Mouse (Mus musculus) liver, embryonic 18 days (tissue): ENCODE results near the gene Lmo1. TPM values are rescaled to one million over a fixed set of nuclear protein-coding genes. Genes with fewer than 3 reads are reported as not detected.

Experiments
- polyA plus RNA-seq: library from polyadenylated mRNA; depleted of rRNA; stranded (reverse); fragments of >200 nt; gene quantifications from 2 replicates; pipeline ENCODE4 v1.2.3, GENCODE M21; 2012; rRNA removed

Gene Lmo1
- 1.3 and 1.8 TPM in 2 replicates for polyA plus RNA-seq

DNA sequence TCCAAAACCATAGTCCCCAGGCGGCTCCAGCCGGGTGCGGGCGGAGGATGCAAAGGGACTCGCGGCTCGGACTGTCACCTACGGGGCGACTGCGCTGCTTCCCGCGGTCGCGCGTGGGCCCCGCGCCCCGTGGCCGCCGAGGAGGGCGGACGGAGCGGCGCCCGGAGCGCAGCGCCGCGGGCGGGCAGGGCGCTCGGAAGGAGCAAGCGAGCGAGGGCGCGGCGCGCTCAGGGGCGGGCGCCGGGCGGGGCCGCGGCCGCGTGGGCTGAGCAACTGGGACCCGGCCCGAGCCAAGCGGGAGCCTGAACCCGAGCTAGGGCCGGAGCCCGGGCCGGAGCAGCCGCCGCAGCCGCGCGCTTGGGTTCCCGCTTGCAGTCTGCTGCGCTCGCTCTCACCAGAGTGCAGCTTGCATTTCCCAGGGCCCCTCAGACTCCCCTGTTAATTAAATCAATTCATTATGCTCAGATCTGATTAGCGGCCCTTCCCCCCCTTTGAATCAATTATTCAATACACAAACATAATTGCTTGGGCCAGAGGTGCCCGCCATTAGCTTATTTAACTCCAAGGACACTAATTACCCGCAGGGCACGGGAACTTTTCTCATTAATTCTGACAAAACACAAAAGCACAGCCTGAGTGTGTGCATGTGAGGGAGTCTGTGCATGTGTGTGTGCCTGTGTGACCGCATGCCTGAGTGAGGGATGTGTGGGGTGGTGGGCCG, at the start of gene Lmo1:
Gene Lmo1, minus strand, starts transcription at position 259 of the 721 bp plus-strand sequence.

Other genes with a start within 250 kb of the Lmo1 start
- gene Nlrp10, start 245.0 kb downstream of the Lmo1 start, polyA plus RNA-seq = 0.01 TPM in 1 of 2 replicates, not detected in the other
- 28.0 and 34.2 TPM in 2 replicates for gene Eif3f, start 240.8 kb downstream of the Lmo1 start, polyA plus RNA-seq
- gene Tub, start 224.9 kb downstream of the Lmo1 start, polyA plus RNA-seq = 0.01 and 0.07 TPM in 2 replicates
- 0.16 and 0.20 TPM in 2 replicates for gene Ric3, start 91.9 kb downstream of the Lmo1 start, polyA plus RNA-seq